Comparison of ENCODE assay signal across 8 mouse cellular contexts in genomic region chr8:88361708-88362428, GRCm38 (mm10). TPM values are rescaled to one million over a fixed set of nuclear protein-coding genes. Genes with fewer than 3 reads are reported as not detected.
A peak's percentile ranks its signal among the peaks of the same experiment; 100 is the strongest.
DNase-seq lines count a peak whose midpoint lies in the region; ATAC-seq lines count a peak whose summit lies in the region.

Gene Brd7 (minus strand): TSS chr8:88362194.

- H3K36me3 ChIP-seq in hindbrain, embryonic 11.5 days (ENCODE audit: control insufficient read depth, insufficient read depth, low read length) = 0 out of 2 replicates have a peak, but pooled peaks cover 5% of the 10 kb centered on the region

- H3K27me3 ChIP-seq in hindbrain, embryonic 11.5 days (ENCODE audit: control insufficient read depth, insufficient read depth, low read length) = no peaks in the 10 kb centered on the region

- peak within 1 kb of the TSS; percentile 70 for H3K27ac ChIP-seq in hindbrain, embryonic 11.5 days (ENCODE audit: low read depth, low read length)

- peak; percentile 95 for ATAC-seq in hindbrain, embryonic 11.5 days (ENCODE audit: low FRiP score)

- WGBS in hindbrain, embryonic 11.5 days = 0% methylated on average over 70 of the region's 91 CpGs

- peak within 1 kb of the TSS; percentile 95 for H3K9ac ChIP-seq in hindbrain, embryonic 11.5 days (ENCODE audit: low read depth, low read length)

- no peaks in the 10 kb centered on the region for H3K4me1 ChIP-seq in hindbrain, embryonic 11.5 days (replicated peaks; ENCODE audit: control insufficient read depth, insufficient read depth, low read length)

- H3K9me3 ChIP-seq in hindbrain, embryonic 11.5 days (ENCODE audit: control insufficient read depth, low read length) = no peaks in the 10 kb centered on the region

- H3K4me2 ChIP-seq in hindbrain, embryonic 11.5 days (replicated peaks; ENCODE audit: low read depth, low read length) = peak within 1 kb of the TSS; percentile 74

- peak; percentile 89 for DNase-seq in Muller cell, postnatal 12 days (ENCODE audit: inconsistent ontology term)
- DNase-seq in cerebellum, adult 9-11 months = peak; percentile 80
- DNase-seq in frontal cortex, postnatal 10 days (ENCODE audit: low spot score in 2 of 2) = peak; percentile 30 to 87
- DNase-seq in hindbrain, embryonic 11.5 days (ENCODE audit: low spot score) = peak; percentile 89
- DNase-seq in layer of hippocampus, postnatal 10 days (ENCODE audit: low spot score in 2 of 2) = peak; percentile 92 to 95
- DNase-seq in lung, postnatal 10 days = peak; percentile 81
- peak; percentile 90 for DNase-seq in ovary, postnatal 14 days (ENCODE audit: low spot score)
- DNase-seq in thymus, postnatal 10 days (ENCODE audit: low spot score in 2 of 2) = peak; percentile 71 to 90

- H3K4me3 ChIP-seq in hindbrain, embryonic 11.5 days (ENCODE audit: low read depth, low read length) = peak within 1 kb of the TSS; percentile 90

RNA-seq across cellular contexts. Expression of gene Brd7, which starts in this region (rescaled TPM):
- 77.5 and 82.4 TPM in 2 replicates for polyA plus RNA-seq in hindbrain, embryonic 11.5 days (2014; fragmentation: Nextera tagmentation; extraction: Ambion mirVana)
- total RNA-seq in layer of hippocampus, postnatal 10 days (2021) = 10 to 100 TPM; 63.4 to 68.8 TPM

Comparison
In these comparisons a context has a peak if more than half of its experiments do, and no peak if none do; other contexts are left out.
1. Peak in every context shown above with its lines: DNase-seq, ATAC-seq, H3K4me3 ChIP-seq and H3K27ac ChIP-seq.